Mouse (Mus musculus) testis, adult 2 months (tissue): ENCODE results near the gene Mthfsl.
"Not testable (repeated sequence)": the region's sequence is repeated elsewhere in the genome, so short reads cannot be mapped to it uniquely, and the experiment has no call there.

Experiments
- CTCF ChIP-seq: fragments of 200-500 bp; IDR thresholded peaks from 2 replicates; pipeline ENCODE4 v1.5.1; 2012; ENCODE audit warnings: low read depth, mild to moderate bottlenecking, inconsistent platforms, low read length, moderate library complexity; ENCODE audit not compliant: control insufficient read depth, insufficient read depth, insufficient replicate concordance
- POLR2A ChIP-seq: fragments of 200-500 bp; IDR thresholded peaks from 2 replicates; pipeline ENCODE4 v1.6.1; 2012; ENCODE audit warnings: low read depth, mild to moderate bottlenecking, inconsistent platforms, low read length, moderate library complexity; ENCODE audit not compliant: control insufficient read depth

GRCm38 (mm10) chr9:88746687-88747086 lies 26.6 kb upstream of the Mthfsl start:
- not testable (repeated sequence) for TF ChIP-seq CTCF, POLR2A
